Mouse (Mus musculus) liver, postnatal 0 days (tissue): ENCODE measurements around the gene Cib1. TPM values are rescaled to one million over a fixed set of nuclear protein-coding genes. Genes with fewer than 3 reads are reported as not detected.

Source experiments
- ATAC-seq: fragments of 200-750 bp; cut with Nextera tagmentation; 2 replicates; pipeline ENCODE4 v1.8.0; 2017; ENCODE audit warnings: mild to moderate bottlenecking, moderate library complexity
- DNase-seq: peaks from one replicate; pipeline ENCODE4 v3.0.0-alpha.2; 2016
- H3K27ac ChIP-seq: fragments of 300-500 bp; sonication (generic); 2 replicates; pipeline ENCODE4 v1.5.1; 2014; ENCODE audit warnings: antibody characterized with exemption, moderate library complexity, mild to moderate bottlenecking, low read depth
- H3K27me3 ChIP-seq: fragments of 300-500 bp; sonication (generic); 2 replicates; pipeline ENCODE4 v1.6.1; 2014; ENCODE audit warnings: low read length, control low read depth, mixed read lengths; ENCODE audit not compliant: insufficient read depth
- H3K36me3 ChIP-seq: fragments of 300-500 bp; sonication (generic); replicated peaks from 2 replicates; pipeline ENCODE4 v1.6.1; 2014; ENCODE audit warnings: mild to moderate bottlenecking, control low read depth, low read length, moderate library complexity, mixed read lengths; ENCODE audit not compliant: insufficient read depth
- H3K4me1 ChIP-seq: fragments of 300-500 bp; sonication (generic); 2 replicates; pipeline ENCODE4 v1.6.1; 2014; ENCODE audit warnings: antibody characterized with exemption, mild to moderate bottlenecking, control low read depth; ENCODE audit not compliant: insufficient read depth
- H3K4me2 ChIP-seq: fragments of 300-500 bp; sonication (generic); 2 replicates; pipeline ENCODE4 v1.6.1; 2014; ENCODE audit warnings: low read depth, mild to moderate bottlenecking, low read length, moderate library complexity, mixed read lengths
- H3K4me3 ChIP-seq: fragments of 300-500 bp; sonication (generic); 2 replicates; pipeline ENCODE4 v1.5.1; 2014; ENCODE audit warnings: low read depth, low read length
- H3K9ac ChIP-seq: fragments of 300-500 bp; sonication (generic); replicated peaks from 2 replicates; pipeline ENCODE4 v1.6.1; 2014; ENCODE audit warnings: mild to moderate bottlenecking, moderate library complexity
- H3K9me3 ChIP-seq: fragments of 300-500 bp; sonication (generic); 2 replicates; pipeline ENCODE4 v1.6.1; 2016; ENCODE audit warnings: mild to moderate bottlenecking, control low read depth, low read length, mixed read lengths
- CTCF ChIP-seq: sonication (generic); IDR thresholded peaks from 2 replicates; pipeline ENCODE4 v1.5.1; 2016; ENCODE audit warnings: antibody characterized with exemption, low read depth
- EP300 ChIP-seq: IDR thresholded peaks from 2 replicates; pipeline ENCODE4 v1.6.1; 2016; ENCODE audit warnings: antibody characterized with exemption, low read depth, mild to moderate bottlenecking
- WGBS: fragments of 180-500 bp; shearing (Covaris S2); extraction: QIAGEN DNeasy Blood & Tissue Kit; methylation state at CpG from one replicate; pipeline ENCODE4 v1.1.7; 2014; ENCODE audit not compliant: insufficient replicate concordance; 5-methylcytosine and 5-hydroxymethylcytosine counted together
- polyA plus RNA-seq: library from polyadenylated mRNA; unstranded; fragments of >200 nt; fragmentation: Nextera tagmentation; extraction: Ambion mirVana; gene quantifications from 2 replicates; pipeline ENCODE4 v1.2.1, GENCODE M21; 2015

Gene Cib1
- polyA plus RNA-seq, 1 experiment from 2014 or later, result 89.2 TPM

- no peak overlapping the region for H3K4me3 ChIP-seq
- ATAC-seq, result no peak
- peak overlapping the region; percentile 90 for H3K4me2 ChIP-seq
- no peak for DNase-seq
- 88% methylated on average over 15 of the region's 15 CpGs for WGBS
- H3K27me3 ChIP-seq, result no peaks in the 10 kb centered on the region
- H3K36me3 ChIP-seq, result peaks cover 20% of the 10 kb centered on the region
- H3K4me1 ChIP-seq, result peaks cover 78% of the 10 kb centered on the region
- H3K9me3 ChIP-seq, result no peaks in the 10 kb centered on the region
- TF ChIP-seq EP300, result no peak
- 0 out of 2 replicates have a peak overlapping the region, but pooled peaks have one; percentile 25 for H3K27ac ChIP-seq
- no peak overlapping the region for H3K9ac ChIP-seq
Measured at GRCm38 (mm10) chr7:80201888-80202540, 30.6 kb downstream of the Cib1 start.

- Histone ChIP-seq H3K27me3 (no peaks in the 10 kb centered on the region), H3K36me3 (peaks cover 17% of the 10 kb centered on the region), H3K9ac (0 out of 2 replicates have a peak overlapping the region, but pooled peaks have one; percentile 27), H3K9me3 (no peaks in the 10 kb centered on the region), H3K4me2 (peak overlapping the region; percentile 90), H3K4me3 (peak overlapping the region; percentile 87), H3K4me1 (peaks cover 75% of the 10 kb centered on the region), H3K27ac (peak overlapping the region; percentile 25; the same call in 1 of the 2 replicates)
- DNase-seq, result no peak
- 66% methylated on average over 5 of the region's 5 CpGs for WGBS
- TF ChIP-seq EP300, result no peak
- no peak for TF ChIP-seq CTCF
- ATAC-seq, result no peak
Measured at GRCm38 (mm10) chr7:80200963-80201539, 31.6 kb downstream of the Cib1 start.

GRCm38 (mm10) chr7:80200588-80200945, 32.0 kb downstream of the Cib1 start:
- 0 out of 2 replicates have a peak overlapping the region, but pooled peaks have one; percentile 9 for H3K27ac ChIP-seq
- WGBS, result 70% methylated on average over 6 of the region's 6 CpGs

GRCm38 (mm10) chr7:80199851-80200587, 32.6 kb downstream of the Cib1 start:
- peak overlapping the region; percentile 90 for H3K4me2 ChIP-seq
- H3K27ac ChIP-seq, result peak overlapping the region; percentile 93; the same call in 1 of the 2 replicates
- TF ChIP-seq CTCF (no peak), EP300 (no peak)
- peak overlapping the region; percentile 90 for H3K9ac ChIP-seq
- H3K36me3 ChIP-seq, result peaks cover 16% of the 10 kb centered on the region
- ATAC-seq (no peak), DNase-seq (no peak)
- H3K27me3 ChIP-seq, result no peaks in the 10 kb centered on the region
- H3K4me3 ChIP-seq, result peak overlapping the region; percentile 87
- WGBS, result 59% methylated on average over 11 of the region's 11 CpGs
- H3K9me3 ChIP-seq, result no peaks in the 10 kb centered on the region
- peaks cover 77% of the 10 kb centered on the region for H3K4me1 ChIP-seq

More at GRCm38 (mm10) chr7:80200588-80200945, 32.0 kb downstream of the Cib1 start:
- Histone ChIP-seq H3K4me3 (peak overlapping the region; percentile 87), H3K9me3 (no peaks in the 10 kb centered on the region), H3K4me1 (peaks cover 74% of the 10 kb centered on the region), H3K27me3 (no peaks in the 10 kb centered on the region), H3K4me2 (peak overlapping the region; percentile 90), H3K9ac (peak overlapping the region; percentile 90), H3K36me3 (peaks cover 16% of the 10 kb centered on the region)
- DNase-seq, result no peak
- TF ChIP-seq EP300 (no peak), CTCF (peak; percentile 37; the same call in 1 of the 2 replicates)
- no peak for ATAC-seq

GRCm38 (mm10) chr7:80199286-80199685, 33.3 kb downstream of the Cib1 start:
- no peak for DNase-seq
- H3K4me3 ChIP-seq, result peak overlapping the region; percentile 87
- peaks cover 73% of the 10 kb centered on the region for H3K4me1 ChIP-seq
- no peaks in the 10 kb centered on the region for H3K9me3 ChIP-seq
- no peaks in the 10 kb centered on the region for H3K27me3 ChIP-seq
- peaks cover 16% of the 10 kb centered on the region for H3K36me3 ChIP-seq
- ATAC-seq, result no peak
- H3K4me2 ChIP-seq, result peak overlapping the region; percentile 90
- TF ChIP-seq CTCF (no peak), EP300 (no peak)
- peak overlapping the region; percentile 90 for H3K9ac ChIP-seq
- H3K27ac ChIP-seq, result peak overlapping the region; percentile 93
- WGBS, result 24% methylated on average over 6 of the region's 6 CpGs

GRCm38 (mm10) chr7:80198863-80199262, 33.8 kb downstream of the Cib1 start:
- Histone ChIP-seq H3K9ac (peak overlapping the region; percentile 90), H3K4me1 (peaks cover 73% of the 10 kb centered on the region), H3K27ac (peak overlapping the region; percentile 93), H3K9me3 (no peaks in the 10 kb centered on the region), H3K36me3 (peaks cover 16% of the 10 kb centered on the region), H3K4me2 (peak overlapping the region; percentile 90), H3K27me3 (no peaks in the 10 kb centered on the region), H3K4me3 (peak overlapping the region; percentile 87)
- no peak for TF ChIP-seq EP300
- TF ChIP-seq CTCF, result no peak
- ATAC-seq (peak; percentile 19), DNase-seq (peak; percentile 49)
- WGBS, result under 1% methylated on average over 11 of the region's 11 CpGs
